Mouse (Mus musculus) cerebellum, postnatal 25 days (tissue): ENCODE results near the gene Fbxo24.

Source experiments
- DNase-seq, 2 experiments: peaks; one replicate each; pipeline ENCODE4 v3.0.0; 2021; ENCODE audit warnings: mixed read lengths in 2 of 2

The Fbxo24 gene

DNA sequence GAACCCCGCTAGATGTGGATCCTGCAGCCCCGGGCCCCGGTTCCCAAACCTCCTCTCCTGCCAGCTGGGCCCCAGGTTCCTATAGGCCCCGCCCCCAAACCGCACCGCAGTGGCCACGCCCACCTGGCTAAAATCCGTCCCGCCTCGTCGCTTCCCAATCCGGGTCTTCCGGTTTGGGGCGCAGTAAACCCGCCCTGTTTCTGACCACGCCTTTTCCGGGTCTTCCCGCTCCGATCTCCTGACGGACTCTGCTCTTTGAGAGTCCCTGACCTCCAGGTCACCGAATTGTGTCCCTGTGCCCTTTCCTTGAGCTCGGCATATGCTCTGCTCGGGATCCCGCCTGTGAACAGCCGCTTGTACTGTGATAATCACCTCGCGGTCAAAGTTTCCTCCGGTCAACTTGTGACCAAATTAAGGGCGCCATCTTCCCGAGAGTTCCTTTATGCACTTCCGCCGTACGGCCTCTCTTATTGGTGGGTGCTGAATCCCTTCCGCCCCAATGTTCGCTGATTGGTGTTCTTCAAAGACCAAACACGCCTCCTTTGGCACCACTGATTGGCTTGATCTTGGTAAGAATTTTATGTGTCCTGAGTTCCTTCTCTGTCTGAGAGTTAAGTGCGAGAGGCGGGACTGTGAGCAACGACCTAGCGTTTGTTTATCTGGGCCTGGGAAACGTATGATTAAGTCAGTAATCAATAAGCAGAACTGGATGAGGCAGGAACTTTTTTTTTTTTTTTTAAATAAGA is 28.0 kb downstream of the Fbxo24 start, which contains the start of gene Mospd3:
Gene Mospd3 (minus strand): TSS at position 440 of the 746 bp plus-strand sequence.
- DNase-seq: peak; percentile 96 to 97

DNA sequence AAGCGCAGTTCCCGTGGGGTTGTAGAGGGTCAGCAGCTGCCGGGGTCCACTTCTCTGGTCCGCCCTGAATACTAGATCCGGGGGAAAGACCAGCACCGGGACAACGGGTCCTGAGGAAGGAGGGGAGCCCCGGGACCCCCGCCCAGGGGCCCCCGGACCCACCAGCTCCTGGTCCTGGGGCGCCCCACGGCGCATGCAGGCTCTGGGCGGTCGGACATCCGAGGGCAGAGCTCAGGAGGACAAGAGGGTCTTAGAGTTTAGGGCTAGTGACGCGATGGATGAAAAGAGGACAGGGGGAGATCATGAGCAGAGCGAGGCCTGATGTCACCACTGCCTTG is 28.6 kb downstream of the Fbxo24 start:
- DNase-seq: no peak

DNA sequence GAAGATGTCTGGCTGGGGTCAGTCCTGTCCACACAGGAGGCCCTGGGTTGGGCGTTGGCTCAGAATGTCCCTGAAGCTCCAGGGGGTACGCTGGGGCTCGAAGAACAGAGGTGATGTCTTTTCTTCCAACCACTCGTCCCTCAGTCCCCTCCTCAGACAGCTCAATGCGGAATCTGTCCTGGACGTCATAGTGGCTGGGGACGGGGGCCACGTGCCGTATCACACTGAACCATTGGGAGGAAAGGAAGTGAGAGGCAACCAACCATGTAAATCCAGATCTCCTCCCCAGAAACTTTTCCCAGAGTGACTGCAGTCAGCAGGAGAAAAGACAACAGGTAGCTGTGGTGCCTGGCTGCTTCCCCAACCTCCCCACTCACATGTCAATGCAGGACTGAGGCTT is 29.2 kb downstream of the Fbxo24 start:
- DNase-seq: no peak

DNA sequence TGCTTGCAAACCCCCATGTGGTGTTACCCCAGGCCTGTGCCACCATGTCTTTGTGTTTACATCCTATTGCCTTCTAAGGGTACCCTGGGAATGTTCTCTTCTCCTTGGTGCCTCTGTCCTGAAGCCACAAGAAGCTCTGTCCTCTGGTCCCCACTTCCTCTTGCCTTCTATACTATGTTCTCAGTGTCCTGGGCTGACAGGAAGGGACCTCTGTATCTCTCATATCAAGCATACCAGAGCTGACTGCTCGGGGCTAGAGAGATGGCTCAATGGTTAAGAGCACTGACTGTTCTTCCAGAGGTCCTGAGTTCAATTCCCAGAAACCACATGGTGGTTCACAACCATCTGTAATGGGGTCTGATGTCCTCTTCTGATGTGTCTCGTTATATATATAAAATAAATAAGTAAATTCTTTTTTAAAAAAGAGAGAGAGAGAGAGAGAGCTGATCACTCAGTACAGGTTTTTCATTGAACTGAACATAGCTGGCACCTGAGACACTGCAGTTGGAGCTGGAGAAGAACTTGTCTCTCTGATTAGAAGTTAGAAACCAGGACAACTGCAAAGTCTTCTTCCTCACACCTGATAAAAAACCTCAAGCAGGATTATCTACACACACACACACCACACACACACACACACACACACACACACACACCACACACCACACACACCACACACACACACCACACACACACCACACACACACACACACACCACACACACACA is 30.5 kb downstream of the Fbxo24 start:
- no peak for DNase-seq

DNA sequence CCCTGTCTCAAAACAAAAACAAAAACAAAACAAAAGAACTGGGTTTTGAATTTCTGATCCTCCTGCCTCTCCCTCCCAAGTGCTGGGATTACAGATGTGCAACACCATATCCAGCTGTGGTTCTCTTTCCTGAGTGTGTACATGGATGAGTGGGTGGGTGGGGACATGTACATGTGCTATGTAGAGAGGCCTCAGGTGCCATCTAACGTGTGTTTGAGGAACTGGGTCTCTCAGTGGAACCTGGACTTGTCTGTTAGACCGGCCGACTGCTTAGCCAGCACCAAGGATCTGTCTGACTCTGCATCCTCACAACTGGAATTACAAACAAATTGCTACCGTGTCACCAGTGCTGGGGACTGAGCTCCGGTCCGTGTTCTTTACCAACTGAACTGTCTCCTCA is 31.2 kb downstream of the Fbxo24 start:
- DNase-seq: no peak

DNA sequence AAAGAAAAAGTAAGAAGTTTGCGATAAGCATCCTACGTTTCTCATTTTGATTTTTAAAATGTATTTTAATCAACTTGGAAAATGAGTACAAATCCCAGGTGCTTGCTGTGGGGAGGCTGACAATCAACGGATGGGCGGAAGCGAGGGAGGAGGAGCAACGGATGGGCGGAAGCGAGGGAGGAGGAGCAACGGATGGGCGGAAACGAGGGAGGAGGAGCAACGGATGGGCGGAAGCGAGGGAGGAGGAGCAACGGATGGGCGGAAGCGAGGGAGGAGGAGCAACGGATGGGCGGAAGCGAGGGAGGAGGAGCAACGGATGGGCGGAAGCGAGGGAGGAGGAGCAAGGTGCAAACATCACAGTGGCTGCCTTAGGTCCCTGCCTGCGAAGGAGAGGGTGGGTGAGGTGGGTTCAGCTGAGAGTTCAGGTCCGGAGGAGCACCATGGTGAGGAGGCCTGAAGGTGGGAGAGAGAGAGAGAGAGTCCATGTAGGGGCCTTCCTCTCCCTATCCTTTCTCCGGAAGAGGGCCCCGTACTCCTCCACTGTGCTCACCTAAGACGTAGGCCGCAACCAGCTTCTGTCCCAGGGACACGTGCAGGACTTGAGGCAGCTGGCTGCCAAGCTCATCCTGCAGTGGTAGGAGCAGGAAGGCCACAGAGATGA is 32.1 kb downstream of the Fbxo24 start:
- no peak for DNase-seq

DNA sequence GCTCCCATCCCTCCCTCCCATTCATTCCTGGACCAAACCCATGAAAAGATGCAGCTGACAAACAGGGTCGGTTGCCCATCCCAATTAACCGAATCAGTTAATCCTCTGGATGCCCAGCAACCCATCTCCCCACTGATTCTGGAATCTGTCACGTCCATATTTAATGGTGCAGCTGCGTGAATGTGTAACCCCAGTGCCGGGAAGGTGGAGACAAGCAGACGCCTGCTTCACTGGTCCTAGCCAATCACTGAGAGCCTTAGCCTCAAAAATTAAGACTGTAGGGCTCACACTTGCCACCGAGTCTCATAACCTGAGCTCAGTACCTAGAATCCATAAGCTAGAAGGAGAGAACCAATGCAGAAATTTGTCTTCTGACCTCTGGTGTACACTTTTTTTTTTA is 32.9 kb downstream of the Fbxo24 start:
- no peak for DNase-seq

DNA sequence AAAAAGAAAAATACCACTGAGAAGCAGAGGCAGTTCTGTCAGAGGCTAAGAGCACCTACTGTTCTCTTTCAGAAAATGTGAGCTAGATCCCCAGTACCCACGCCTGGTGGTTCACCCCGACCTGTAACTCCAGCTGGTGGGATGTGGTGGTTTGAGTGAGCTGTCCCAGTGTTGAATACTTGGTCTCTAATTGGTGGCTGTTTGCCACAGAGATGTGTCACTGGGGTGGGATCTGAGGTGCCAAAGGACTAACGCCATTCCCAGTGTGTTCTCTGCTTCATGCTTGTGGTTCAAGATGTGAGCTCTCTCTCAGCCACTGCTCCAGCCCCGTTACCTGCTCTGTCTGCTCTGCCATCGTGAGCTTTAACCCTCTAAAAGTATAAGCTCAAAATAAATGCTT is 38.3 kb downstream of the Fbxo24 start:
- no peak for DNase-seq

DNA sequence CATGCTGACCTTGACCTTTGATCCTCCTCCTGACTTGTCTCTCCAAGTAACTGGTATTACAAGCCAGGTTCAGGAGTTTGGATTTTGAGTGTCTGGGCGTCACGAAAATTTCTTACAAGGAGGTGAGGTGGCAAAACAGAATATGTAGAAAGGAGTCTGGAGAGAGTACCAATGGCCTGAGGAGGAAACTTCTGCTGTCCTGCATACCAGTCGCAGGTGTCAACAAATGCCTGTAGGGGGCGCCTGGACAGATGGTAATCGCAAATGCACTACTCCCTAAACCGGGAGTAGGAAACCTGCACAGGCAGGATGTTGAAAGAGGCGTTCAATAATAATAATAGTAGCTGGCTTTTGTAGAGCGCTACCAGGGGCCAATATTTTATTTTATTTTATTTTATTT is 43.8 kb downstream of the Fbxo24 start:
- DNase-seq: peak; percentile 71 to 90

DNA sequence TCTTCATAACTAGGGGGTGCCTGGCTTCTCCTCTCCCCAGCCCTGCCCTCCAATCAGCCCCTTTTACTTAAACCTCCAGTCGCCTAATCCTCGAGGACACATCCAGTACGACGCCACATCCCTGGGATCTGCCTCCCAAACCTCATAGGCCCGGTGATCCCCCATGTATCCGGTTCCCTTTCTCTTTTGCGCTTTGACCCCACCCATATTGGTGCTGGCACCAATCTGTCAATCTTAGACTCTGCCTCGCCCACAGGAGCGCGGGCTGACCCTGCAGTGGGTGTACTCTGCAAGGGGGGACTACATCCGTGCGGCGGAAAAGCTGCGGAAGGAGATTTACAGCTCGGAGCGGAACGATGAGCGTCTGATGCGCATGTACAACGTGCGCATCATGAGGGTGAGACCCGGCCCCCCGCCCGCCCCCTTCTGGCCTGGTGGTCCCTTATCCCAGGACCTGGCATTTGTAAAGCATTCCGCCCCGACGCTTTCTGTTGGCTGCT is 45.1 kb downstream of the Fbxo24 start:
- peak; percentile 42 to 47 for DNase-seq

DNA sequence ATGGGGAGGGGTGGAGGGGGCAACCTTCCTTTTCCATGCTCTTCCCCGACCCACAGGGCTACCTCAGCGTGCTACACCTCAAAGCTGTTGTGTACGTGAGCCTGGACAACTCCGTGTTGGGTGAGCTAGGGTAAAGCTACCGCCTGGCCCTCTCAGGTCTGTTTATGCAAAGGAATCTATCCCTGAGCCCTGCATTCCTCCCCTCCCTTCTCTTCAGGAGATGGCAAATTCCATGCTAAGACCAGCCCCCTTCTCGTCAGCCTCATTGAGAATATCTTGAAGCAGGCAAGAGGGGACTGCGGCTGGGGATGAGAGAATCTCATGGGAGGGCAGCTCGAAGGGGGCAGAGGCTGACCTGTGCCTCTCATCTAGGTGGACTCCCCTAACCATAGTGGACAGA is 46.1 kb downstream of the Fbxo24 start:
- DNase-seq: no peak

DNA sequence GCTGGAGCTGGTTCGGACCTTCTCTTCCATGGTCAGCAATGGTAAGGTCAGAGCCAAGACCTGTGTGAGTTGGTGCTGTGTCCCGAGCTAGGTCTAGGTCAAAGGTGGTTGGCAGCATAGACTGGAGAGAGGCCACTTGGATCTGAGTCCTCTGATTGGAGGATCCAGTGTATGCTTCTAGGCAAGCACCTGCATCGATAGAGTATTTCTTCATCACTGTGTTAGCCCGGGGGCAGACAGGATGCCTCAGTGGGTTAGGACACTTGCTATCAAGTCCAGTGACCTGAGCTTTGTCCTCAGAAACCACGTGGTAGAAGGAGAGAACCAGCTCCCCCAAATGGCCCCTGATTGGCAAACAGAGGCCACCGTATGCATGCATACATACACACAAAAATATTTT is 48.6 kb downstream of the Fbxo24 start:
- no peak for DNase-seq

DNA sequence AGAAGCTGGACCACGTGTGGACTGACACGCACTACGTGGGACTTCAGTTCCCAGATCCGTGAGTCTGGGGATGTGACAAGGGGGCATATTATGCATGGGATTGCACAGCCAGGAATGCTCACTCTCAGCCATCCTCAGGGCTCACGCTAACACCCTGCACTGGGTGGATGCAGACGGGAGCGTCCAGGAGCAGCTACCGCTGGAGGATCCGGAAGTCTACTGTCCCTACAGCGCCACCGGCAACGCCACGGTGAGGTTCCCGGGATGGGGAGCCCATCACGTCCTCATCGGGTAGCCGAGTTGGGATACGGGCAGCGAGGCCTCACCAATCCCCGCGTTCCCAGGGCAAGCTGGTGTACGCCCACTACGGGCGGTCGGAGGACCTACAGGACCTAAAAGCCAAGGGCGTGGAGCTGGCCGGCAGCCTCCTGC is 54.3 kb downstream of the Fbxo24 start:
- DNase-seq: peak; percentile 75 to 84

DNA sequence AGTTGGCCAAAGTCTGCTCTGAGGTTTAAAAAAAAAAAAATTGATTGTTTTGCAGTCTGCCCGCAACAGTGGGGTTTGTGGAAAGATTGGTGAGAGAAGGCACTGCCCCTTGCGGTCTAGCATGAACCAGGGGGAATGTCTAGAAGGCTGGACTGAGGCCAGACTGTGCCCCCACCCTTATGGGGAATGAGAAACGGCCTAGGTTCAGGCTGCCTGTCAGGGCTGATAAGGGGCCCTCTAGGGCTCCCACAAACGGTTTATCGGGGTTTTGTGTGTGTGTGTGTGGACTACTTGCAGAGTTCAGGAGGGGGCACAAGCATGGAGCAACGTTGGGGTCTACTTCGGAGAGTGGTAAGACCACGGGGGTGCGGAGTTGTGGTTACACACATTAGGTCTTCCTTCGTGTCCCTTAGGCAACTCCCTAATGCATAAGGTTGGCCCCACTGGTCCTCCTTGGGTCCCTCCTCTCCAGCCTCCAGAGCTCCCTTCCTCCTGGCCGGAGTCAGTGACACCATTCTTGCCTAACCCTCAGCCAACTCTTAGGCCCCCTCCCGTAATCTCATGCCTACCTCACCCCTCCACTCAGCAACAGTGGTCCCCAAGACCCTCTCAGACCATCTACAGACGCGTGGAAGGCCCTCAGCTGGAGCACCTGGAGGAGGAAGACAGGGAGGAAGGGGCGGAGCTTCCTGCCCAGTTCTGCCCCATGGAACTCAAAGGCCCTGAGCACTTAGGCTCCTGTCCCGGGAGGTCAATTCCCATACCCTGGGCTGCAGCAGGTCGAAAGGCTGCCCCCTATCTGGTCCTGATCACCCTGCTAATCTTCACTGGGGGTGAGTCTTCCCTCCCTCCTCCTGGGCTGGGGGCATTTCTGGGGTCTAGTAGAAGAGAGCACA is 57.9 kb downstream of the Fbxo24 start:
- DNase-seq: no peak

DNA sequence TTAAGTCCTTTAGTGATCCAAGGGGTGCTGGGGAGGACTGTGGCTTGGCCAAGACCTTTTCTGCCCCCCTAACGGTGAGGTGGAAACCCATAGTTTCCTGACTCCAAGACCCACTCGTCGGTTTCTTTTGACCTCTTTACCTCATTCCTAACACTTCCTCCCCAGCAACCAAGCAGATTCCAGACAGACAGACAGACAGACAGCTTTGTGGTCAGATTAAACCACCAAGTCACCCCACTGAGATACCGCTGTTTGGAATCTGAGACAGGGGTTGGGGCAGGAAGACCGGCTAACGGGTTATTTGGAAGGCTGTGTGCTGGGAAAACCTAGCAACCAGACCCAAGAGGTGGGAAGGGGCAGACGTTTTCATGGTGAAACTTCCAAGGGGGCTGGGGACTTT is 58.6 kb downstream of the Fbxo24 start:
- DNase-seq: no peak

DNA sequence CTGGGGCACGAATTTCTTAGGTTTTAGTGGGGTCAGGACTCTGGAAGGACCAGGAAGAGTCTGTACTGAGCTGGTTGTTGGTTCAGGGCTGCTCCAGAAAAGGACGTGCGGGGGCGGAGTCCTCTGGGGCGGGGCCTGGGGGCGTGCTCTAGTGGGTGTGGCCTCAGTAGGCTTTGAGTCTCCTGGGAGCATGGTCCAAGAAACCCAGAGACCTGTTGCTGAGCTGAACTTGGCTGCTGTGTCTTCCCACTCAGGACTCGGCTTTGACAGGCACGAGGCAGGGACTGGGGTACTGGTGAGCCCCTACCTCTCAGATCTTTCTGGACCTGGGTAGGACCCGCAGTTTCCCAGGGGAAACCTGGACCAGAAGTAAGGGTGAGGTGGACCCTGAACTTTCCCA is 59.1 kb downstream of the Fbxo24 start, which contains the start of gene Tfr2:
Gene Tfr2 (plus strand): TSS at position 176 of the 400 bp plus-strand sequence.
- DNase-seq: no peak

DNA sequence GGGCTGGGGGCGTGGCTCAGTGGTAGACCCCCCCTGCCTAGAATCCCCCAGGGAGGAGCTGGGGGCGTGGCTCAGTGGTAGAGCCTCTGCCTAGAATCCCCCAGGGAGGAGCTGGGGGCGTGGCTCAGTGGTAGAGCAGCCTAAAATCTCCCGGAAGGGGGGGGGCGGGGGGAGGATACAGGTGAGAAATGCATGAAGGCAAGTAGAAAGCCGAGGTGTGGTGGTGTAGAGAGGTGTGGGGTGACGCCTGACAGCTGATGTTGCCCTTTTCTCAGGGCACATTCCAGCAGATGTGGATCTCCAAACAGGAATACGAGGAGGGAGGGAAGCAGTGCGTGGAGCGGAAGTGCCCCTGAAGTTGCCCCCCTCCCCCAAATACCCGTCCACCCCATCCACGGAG is 59.8 kb downstream of the Fbxo24 start:
- no peak for DNase-seq

DNA sequence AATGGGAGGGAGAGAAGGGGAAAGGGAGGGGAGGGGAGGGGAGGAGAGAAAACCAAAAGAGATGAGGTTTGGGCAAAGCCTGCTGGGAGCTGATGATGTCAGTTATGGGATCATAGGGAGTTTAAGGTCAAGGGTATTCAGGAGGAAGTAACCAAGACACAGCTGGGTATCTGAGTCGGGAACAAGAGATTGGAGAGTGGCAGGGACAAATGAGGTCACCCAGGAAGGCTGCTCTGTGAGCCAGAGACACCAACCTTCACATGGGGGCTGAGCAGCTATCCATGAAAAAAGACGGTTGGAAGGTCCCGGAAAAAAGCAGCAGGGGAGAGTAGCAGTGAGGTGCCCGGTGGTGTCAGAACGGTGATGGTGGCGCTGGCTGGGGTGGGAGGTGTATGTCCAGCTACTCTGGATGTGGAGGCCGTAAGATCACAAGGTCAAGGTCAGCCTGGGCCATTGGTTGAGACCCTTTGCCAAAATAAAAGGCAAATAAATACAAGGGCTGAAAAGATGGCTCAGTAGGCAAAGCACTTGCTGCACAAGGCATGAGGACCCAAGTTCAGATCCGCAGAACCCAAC is 60.5 kb downstream of the Fbxo24 start:
- no peak for DNase-seq

DNA sequence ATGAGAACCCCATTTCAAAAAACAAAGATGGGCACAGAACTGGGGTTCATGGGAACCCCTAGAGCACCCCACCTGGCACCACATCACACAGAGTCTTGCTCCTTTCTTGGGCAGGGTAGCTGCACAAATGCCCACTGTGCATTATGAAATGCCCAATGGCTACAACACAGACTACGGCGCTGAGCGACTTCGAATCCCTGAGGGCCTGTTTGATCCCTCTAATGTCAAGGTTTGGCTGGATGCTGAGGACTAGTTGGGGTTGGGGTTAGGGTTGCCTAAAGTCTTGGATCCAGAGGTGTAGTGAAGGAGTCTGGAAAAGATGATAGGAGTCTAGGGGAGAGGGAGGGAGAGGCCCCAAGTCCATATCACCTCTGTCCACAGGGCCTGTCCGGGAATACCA is 62.4 kb downstream of the Fbxo24 start:
- no peak for DNase-seq

DNA sequence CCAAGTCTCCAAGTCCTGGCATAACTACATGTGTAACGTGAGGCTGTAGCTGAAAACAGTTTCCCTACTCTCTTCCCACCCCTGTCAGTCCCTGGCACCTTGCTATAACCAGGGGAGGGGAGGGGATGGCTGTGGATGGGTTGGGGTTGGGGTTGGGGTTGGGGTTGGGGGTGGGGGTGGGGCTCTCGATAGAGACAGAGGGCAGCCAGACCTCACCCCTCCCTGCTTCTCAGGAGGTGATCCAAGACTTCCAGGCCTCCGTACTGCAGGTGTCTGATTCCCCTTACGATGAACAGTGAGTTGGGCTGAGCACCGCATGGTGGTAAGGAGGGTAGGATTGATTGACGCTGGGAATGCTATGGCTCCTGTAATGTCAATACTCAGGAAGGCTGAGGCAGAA is 63.1 kb downstream of the Fbxo24 start:
- no peak for DNase-seq

DNA sequence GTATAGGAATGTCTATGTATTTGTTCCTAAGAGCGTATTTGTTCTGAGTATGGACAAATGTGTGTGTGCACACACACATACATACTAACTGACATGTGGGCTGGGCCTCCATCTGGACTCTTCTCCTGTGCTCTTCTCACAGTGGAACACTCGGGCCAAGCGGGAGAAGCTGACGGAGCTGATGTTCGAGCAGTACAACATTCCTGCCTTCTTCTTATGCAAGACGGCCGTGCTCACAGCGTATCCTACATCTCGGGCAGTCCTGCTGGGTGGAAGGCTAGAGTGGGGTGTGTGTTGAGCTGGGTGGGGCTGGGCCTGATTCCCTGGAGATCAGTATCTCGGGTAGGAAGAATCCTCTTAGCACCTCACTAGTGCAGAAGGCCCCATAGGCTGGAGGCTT is 65.8 kb downstream of the Fbxo24 start:
- no peak for DNase-seq
